Mouse (Mus musculus) hindbrain, embryonic 10.5 days (tissue): Measurements from ENCODE around the gene Bsph1. TPM values are rescaled to one million over a fixed set of nuclear protein-coding genes. Genes with fewer than 3 reads are reported as not detected.
"Not testable (repeated sequence)": the region's sequence is repeated elsewhere in the genome, so short reads cannot be mapped to it uniquely, and the experiment has no call there.

Experiments used
- DNase-seq: peaks from one replicate; pipeline ENCODE4 v3.0.0-alpha.2; 2017; ENCODE audit warnings: low spot score
- H3K27ac ChIP-seq: fragments of 300-500 bp; sonication (generic); 2 replicates; pipeline ENCODE4 v1.5.1; 2016; ENCODE audit warnings: mild to moderate bottlenecking, moderate library complexity
- H3K27me3 ChIP-seq: fragments of 300-500 bp; sonication (generic); 2 replicates; pipeline ENCODE4 v1.6.1; 2016; ENCODE audit warnings: mild to moderate bottlenecking; ENCODE audit not compliant: poor library complexity, insufficient read depth, severe bottlenecking
- H3K36me3 ChIP-seq: fragments of 300-500 bp; sonication (generic); 2 replicates; pipeline ENCODE4 v1.6.1; 2016; ENCODE audit warnings: mild to moderate bottlenecking, moderate library complexity
- H3K4me1 ChIP-seq: fragments of 300-500 bp; sonication (generic); replicated peaks from 2 replicates; pipeline ENCODE4 v1.6.1; 2016; ENCODE audit warnings: mild to moderate bottlenecking
- H3K4me3 ChIP-seq: fragments of 300-500 bp; sonication (generic); 2 replicates; pipeline ENCODE4 v1.5.1; 2016; ENCODE audit warnings: mild to moderate bottlenecking, moderate library complexity
- H3K9me3 ChIP-seq: fragments of 300-500 bp; sonication (generic); 2 replicates; pipeline ENCODE4 v1.6.1; 2016; ENCODE audit warnings: mild to moderate bottlenecking, moderate library complexity
- WGBS: fragments of 180-500 bp; shearing (Covaris S2); methylation state at CpG from one replicate; pipeline ENCODE4 v1.1.7; 2016; 5-methylcytosine and 5-hydroxymethylcytosine counted together
- polyA plus RNA-seq: library from polyadenylated mRNA; unstranded; fragments of >200 nt; fragmentation: Nextera tagmentation; extraction: Ambion mirVana; gene quantifications from 2 replicates; pipeline ENCODE4 v1.2.1, GENCODE M21; 2016

Bsph1 gene
- polyA plus RNA-seq: not detected in 2 replicates

DNA sequence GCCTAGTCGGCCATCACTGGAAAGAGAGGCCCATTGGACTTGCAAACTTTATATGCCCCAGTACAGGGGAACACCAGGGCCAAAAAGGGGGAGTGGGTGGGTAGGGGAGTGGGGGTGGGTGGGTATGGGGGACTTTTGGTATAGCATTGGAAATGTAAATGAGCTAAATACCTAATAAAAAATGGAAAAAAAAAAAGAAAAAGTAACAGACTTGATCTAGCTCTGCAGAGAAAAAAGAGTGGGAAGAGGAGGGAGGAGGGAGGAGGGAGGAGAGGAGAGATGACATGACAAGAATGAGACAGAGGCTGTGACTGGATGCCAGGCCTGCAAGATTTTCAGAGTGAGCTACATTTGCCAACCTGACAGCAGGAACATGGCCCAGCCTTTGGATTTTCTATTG is at the start of gene Bsph1:
Gene Bsph1 (plus strand): TSS at position 301 of the 400 bp plus-strand sequence.
- DNase-seq, H3K27ac ChIP-seq, H3K4me1 ChIP-seq, H3K4me3 ChIP-seq, H3K27me3 ChIP-seq, H3K36me3 ChIP-seq: not testable (repeated sequence)
- H3K9me3 ChIP-seq: peaks cover 23% of the 10 kb centered on the region
- 61% methylated on average over 1 of the region's 1 CpGs for WGBS

DNA sequence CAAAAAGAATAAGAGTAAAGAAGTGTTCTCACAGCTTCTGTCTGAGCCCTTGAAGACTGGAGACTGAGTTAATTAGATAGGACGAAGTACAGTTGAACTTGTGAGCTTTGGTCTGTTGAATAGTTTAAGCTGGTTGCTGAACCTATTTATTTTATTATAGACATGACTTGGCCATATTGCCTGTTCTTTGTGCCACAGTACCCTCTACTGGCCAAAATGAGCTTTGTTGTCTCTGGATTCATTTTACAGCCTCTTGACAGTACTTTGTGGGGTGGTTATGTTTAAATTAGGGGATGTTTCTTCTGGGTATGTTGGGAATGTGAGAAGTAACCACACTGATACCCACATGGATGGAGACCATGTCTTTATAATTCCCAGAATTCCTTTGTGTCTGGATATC is 60.9 kb downstream of the Bsph1 start:
- Histone ChIP-seq H3K27me3 (no peaks in the 10 kb centered on the region), H3K27ac (no peak overlapping the region), H3K9me3 (peaks cover 24% of the 10 kb centered on the region; the same call in 1 of the 2 replicates), H3K4me3 (no peak overlapping the region), H3K36me3 (no peaks in the 10 kb centered on the region), H3K4me1 (no peaks in the 10 kb centered on the region)
- WGBS: 76% methylated on average over 1 of the region's 1 CpGs
- DNase-seq: no peak

Other genes starting within 250 kb of the Bsph1 start
- not detected in 2 replicates for gene Vmn1r89, start 237.8 kb upstream of the Bsph1 start, polyA plus RNA-seq
- 118 and 154 TPM in 2 replicates for gene Lig1, start 173.6 kb upstream of the Bsph1 start, polyA plus RNA-seq
- gene Zswim9, start 172.1 kb upstream of the Bsph1 start, polyA plus RNA-seq: 10.4 and 11.2 TPM in 2 replicates
- gene Pla2g4c, start 126.2 kb upstream of the Bsph1 start, polyA plus RNA-seq: 1.0 and 1.7 TPM in 2 replicates
- gene Cabp5, start 52.7 kb upstream of the Bsph1 start, polyA plus RNA-seq: not detected in 2 replicates
- gene Bsph2, start 120.2 kb downstream of the Bsph1 start, polyA plus RNA-seq: not detected in 2 replicates
- not detected in 2 replicates for gene Sult2a5, start 173.1 kb downstream of the Bsph1 start, polyA plus RNA-seq